Mouse (Mus musculus) small intestine, adult 2 months (tissue): Measurements from ENCODE around the gene Aven. TPM values are rescaled to one million over a fixed set of nuclear protein-coding genes. Genes with fewer than 3 reads are reported as not detected.

Source experiments
- H3K27ac ChIP-seq: fragments of 200-500 bp; 2 replicates; pipeline ENCODE4 v1.5.1; 2012; ENCODE audit warnings: low read depth, low read length, control low read depth, inconsistent platforms; ENCODE audit not compliant: insufficient read depth
- H3K27me3 ChIP-seq: fragments of 200-500 bp; 2 replicates; pipeline ENCODE4 v1.6.1; 2012; ENCODE audit warnings: mild to moderate bottlenecking, moderate library complexity, low read length, inconsistent platforms; ENCODE audit not compliant: control insufficient read depth, insufficient read depth
- H3K36me3 ChIP-seq: fragments of 200-500 bp; 2 replicates; pipeline ENCODE4 v1.6.1; 2012; ENCODE audit warnings: mild to moderate bottlenecking, low read length, control low read depth, inconsistent platforms; ENCODE audit not compliant: control insufficient read depth, insufficient read depth
- H3K4me1 ChIP-seq: fragments of 200-500 bp; 2 replicates; pipeline ENCODE4 v1.6.1; 2012; ENCODE audit warnings: low read length, inconsistent platforms, mixed read lengths; ENCODE audit not compliant: control insufficient read depth, insufficient read depth, insufficient read length
- H3K4me3 ChIP-seq: fragments of 200-500 bp; 2 replicates; pipeline ENCODE4 v1.5.1; 2012; ENCODE audit warnings: low read depth, mild to moderate bottlenecking, control low read depth, inconsistent platforms, low read length, moderate library complexity
- CTCF ChIP-seq: fragments of 200-500 bp; IDR thresholded peaks from 2 replicates; pipeline ENCODE4 v1.5.1; 2012; ENCODE audit warnings: low read depth, mild to moderate bottlenecking, control low read depth, inconsistent platforms, low read length, moderate library complexity, mixed read lengths; ENCODE audit not compliant: insufficient replicate concordance, insufficient read length; ENCODE audit errors: extremely low read depth
- POLR2A ChIP-seq: fragments of 200-500 bp; IDR thresholded peaks from 2 replicates; pipeline ENCODE4 v1.6.1; 2012; ENCODE audit warnings: low read depth, mild to moderate bottlenecking, control low read depth, inconsistent platforms, low read length, moderate library complexity
- WGBS: fragments of 180-500 bp; shearing (Covaris S2); methylation state at CpG from one replicate; pipeline ENCODE4 v1.1.7; 2018; 5-methylcytosine and 5-hydroxymethylcytosine counted together
- polyA plus RNA-seq: library from polyadenylated mRNA; depleted of rRNA; stranded (reverse); fragments of >200 nt; gene quantifications from 2 replicates; pipeline ENCODE4 v1.2.3, GENCODE M21; 2012

Gene Aven
- polyA plus RNA-seq, 1 experiment = 2.2 TPM

- 23% methylated on average over 6 of the region's 6 CpGs for WGBS
- Histone ChIP-seq H3K27me3 (no peaks in the 10 kb centered on the region), H3K36me3 (no peaks in the 10 kb centered on the region), H3K4me3 (no peak overlapping the region), H3K4me1 (no peaks in the 10 kb centered on the region), H3K27ac (no peak overlapping the region)
- TF ChIP-seq POLR2A (no peak), CTCF (no peak)
Measured at GRCm38 (mm10) chr2:112476554-112476953, 16.2 kb upstream of the Aven start.

- 88% methylated on average over 5 of the region's 5 CpGs for WGBS
- TF ChIP-seq POLR2A (no peak), CTCF (no peak)
- Histone ChIP-seq H3K4me3 (no peak within 1 kb of the TSS), H3K27ac (no peak within 1 kb of the TSS), H3K4me1 (no peaks in the 10 kb centered on the region), H3K36me3 (no peaks in the 10 kb centered on the region), H3K27me3 (no peaks in the 10 kb centered on the region)
Measured at GRCm38 (mm10) chr2:112480669-112481068, 12.1 kb upstream of the Aven start, which contains the start of gene Chrm5. TSS of gene Chrm5 (minus strand) at chr2:112480769.

- no peaks in the 10 kb centered on the region for H3K27me3 ChIP-seq
- no peaks in the 10 kb centered on the region for H3K36me3 ChIP-seq
- no peak overlapping the region for H3K4me3 ChIP-seq
- no peak overlapping the region for H3K27ac ChIP-seq
- no peaks in the 10 kb centered on the region for H3K4me1 ChIP-seq
- TF ChIP-seq CTCF (peak; percentile 30; the same call in 1 of the 2 replicates), POLR2A (no peak)
- WGBS = 0% methylated on average over 2 of the region's 2 CpGs
Measured at GRCm38 (mm10) chr2:112481564-112481963, 11.2 kb upstream of the Aven start.

- 75% methylated on average over 5 of the region's 5 CpGs for WGBS
- TF ChIP-seq CTCF (no peak), POLR2A (no peak)
- Histone ChIP-seq H3K4me3 (no peak overlapping the region), H3K27ac (no peak overlapping the region), H3K36me3 (no peaks in the 10 kb centered on the region), H3K27me3 (no peaks in the 10 kb centered on the region), H3K4me1 (no peaks in the 10 kb centered on the region)
Measured at GRCm38 (mm10) chr2:112482533-112483333, 10.0 kb upstream of the Aven start.

GRCm38 (mm10) chr2:112483334-112483651 is 9.5 kb upstream of the Aven start:
- H3K27ac ChIP-seq = no peak overlapping the region
- H3K36me3 ChIP-seq = no peaks in the 10 kb centered on the region
- 72% methylated on average over 2 of the region's 2 CpGs for WGBS
- no peak overlapping the region for H3K4me3 ChIP-seq
- no peaks in the 10 kb centered on the region for H3K27me3 ChIP-seq
- TF ChIP-seq CTCF (no peak), POLR2A (no peak)
- H3K4me1 ChIP-seq = no peaks in the 10 kb centered on the region

GRCm38 (mm10) chr2:112484886-112485285 is 7.9 kb upstream of the Aven start:
- H3K4me3 ChIP-seq = no peak overlapping the region
- no peaks in the 10 kb centered on the region for H3K4me1 ChIP-seq
- H3K27ac ChIP-seq = no peak overlapping the region
- TF ChIP-seq POLR2A (no peak), CTCF (no peak)
- no peaks in the 10 kb centered on the region for H3K36me3 ChIP-seq
- 70% methylated on average over 2 of the region's 2 CpGs for WGBS
- no peaks in the 10 kb centered on the region for H3K27me3 ChIP-seq

DNA sequence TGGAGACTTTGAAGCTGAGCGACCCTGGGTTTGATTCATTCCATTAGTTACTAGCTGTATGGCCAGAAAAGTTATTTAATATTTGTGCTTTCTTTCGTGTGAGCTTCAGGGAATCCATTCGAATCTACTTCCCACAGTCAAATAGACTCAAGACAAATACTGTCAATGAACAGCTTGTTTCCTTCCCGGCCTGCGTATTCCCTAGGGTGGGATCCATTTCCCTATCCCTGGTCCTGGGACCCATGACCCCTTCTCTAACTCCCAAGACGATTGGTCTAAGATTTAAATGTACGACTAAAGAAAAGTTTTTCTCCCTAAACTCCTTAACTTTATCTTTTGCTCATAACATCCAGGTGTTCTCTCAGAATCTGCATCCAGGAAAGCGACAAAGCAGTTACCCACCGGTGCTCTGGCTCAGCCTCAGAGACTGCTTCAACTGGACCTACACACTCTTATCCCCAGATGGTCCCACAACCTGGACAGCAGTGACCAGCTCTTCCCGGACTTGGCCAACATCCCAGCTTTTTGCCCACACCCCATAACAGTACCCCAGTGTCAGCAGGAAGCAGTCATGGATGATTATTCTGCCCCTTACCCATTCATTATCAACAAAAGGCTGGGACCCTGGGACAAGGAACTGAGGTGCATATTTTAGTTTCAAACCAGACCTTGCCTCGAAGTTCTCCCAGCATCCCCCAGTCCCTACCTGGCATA is 2.1 kb upstream of the Aven start:
- 86% methylated on average over 11 of the region's 11 CpGs for WGBS
- H3K4me1 ChIP-seq = peaks cover 2% of the 10 kb centered on the region
- TF ChIP-seq CTCF (no peak), POLR2A (no peak)
- H3K27me3 ChIP-seq = no peaks in the 10 kb centered on the region
- H3K4me3 ChIP-seq = no peak overlapping the region
- no peaks in the 10 kb centered on the region for H3K36me3 ChIP-seq
- no peak overlapping the region for H3K27ac ChIP-seq
